Mouse (Mus musculus) lung, postnatal 0 days (tissue): Measurements from ENCODE around the gene Trip10.

Experiments
- CTCF ChIP-seq: IDR thresholded peaks from 2 replicates; pipeline ENCODE4 v1.5.1; 2016; ENCODE audit warnings: antibody characterized with exemption, mild to moderate bottlenecking
- EP300 ChIP-seq: IDR thresholded peaks from 2 replicates; pipeline ENCODE4 v1.6.1; 2016; ENCODE audit warnings: antibody characterized with exemption, mild to moderate bottlenecking, control low read depth

DNA sequence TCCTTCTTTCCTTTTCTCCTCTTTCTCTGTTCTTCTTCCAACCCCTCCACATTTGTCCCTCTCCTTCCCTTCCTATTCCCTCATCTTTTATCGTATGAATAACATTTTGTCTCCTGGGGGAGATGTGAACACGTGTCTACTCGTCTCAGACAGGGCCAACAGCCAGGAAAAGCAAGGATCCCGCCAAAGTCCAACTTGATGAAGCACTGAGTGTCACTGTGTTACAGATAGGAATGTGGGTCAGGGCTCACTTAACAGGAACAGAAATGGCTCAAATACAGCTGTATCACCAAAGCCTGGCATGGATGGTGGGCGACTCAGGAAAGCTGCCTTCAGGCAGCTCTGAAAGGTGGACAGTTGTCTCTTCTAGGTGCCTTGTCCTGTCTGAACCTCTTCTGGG lies 40.0 kb downstream of the Trip10 start:
- TF ChIP-seq CTCF (no peak), EP300 (no peak)
